Mouse (Mus musculus) testis, adult 2 months (tissue): ENCODE measurements around the gene C3.

ENCODE experiments used
- CTCF ChIP-seq: fragments of 200-500 bp; IDR thresholded peaks from 2 replicates; pipeline ENCODE4 v1.5.1; 2012; ENCODE audit warnings: low read depth, mild to moderate bottlenecking, inconsistent platforms, low read length, moderate library complexity; ENCODE audit not compliant: control insufficient read depth, insufficient read depth, insufficient replicate concordance
- POLR2A ChIP-seq: fragments of 200-500 bp; IDR thresholded peaks from 2 replicates; pipeline ENCODE4 v1.6.1; 2012; ENCODE audit warnings: low read depth, mild to moderate bottlenecking, inconsistent platforms, low read length, moderate library complexity; ENCODE audit not compliant: control insufficient read depth

DNA sequence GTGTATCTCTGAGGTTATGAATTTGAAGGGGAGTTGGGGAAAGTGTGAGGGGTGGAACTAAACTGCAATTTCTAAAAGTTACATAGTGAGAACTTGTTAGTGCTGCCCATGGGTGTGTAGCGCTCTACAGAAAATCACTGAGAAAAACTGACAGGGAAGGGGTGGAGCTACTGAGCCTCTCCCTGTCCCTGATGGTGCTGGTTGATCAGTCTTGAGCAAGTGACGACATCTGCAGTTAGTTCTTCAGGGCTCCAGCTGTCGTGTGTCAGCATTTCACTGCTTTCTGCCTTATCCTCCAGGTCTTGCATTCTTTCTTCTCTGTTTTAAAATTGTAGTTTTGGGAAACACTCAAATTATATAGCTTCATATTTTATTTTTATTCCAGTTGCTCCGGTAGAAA lies 54.6 kb downstream of the C3 start:
- TF ChIP-seq CTCF = no peak
- TF ChIP-seq POLR2A = no peak
